Mouse (Mus musculus): Measurements from ENCODE around the gene Arhgef28. TPM values are rescaled to one million over a fixed set of nuclear protein-coding genes. Genes with fewer than 3 reads are reported as not detected.

The Arhgef28 gene
- polyA plus RNA-seq, 1 experiment, result 11.3 TPM

- DNase-seq (ENCODE audit: low read depth), result no peak
- TF ChIP-seq CTCF (IDR thresholded peaks at IDR 0.05; ENCODE audit: borderline replicate concordance, extremely low read depth, insufficient read depth, insufficient read length) (no peak), POLR2A (IDR thresholded peaks at IDR 0.05; ENCODE audit: borderline replicate concordance, extremely low read depth, insufficient read depth, insufficient read length, poor library complexity, severe bottlenecking) (no peak)
Observed at GRCm38 (mm10) chr13:98008588-98008987, 197.7 kb downstream of the Arhgef28 start.

GRCm38 (mm10) chr13:98005611-98006218 lies 200.5 kb downstream of the Arhgef28 start:
- TF ChIP-seq POLR2A (IDR thresholded peaks at IDR 0.05; ENCODE audit: borderline replicate concordance, extremely low read depth, insufficient read depth, insufficient read length, poor library complexity, severe bottlenecking), result no peak
- no peak for TF ChIP-seq CTCF (IDR thresholded peaks at IDR 0.05; ENCODE audit: borderline replicate concordance, extremely low read depth, insufficient read depth, insufficient read length)
- no peak for DNase-seq (ENCODE audit: low read depth)

- DNase-seq (ENCODE audit: low read depth), result peak; percentile 47
Observed at GRCm38 (mm10) chr13:98004647-98005414, 201.4 kb downstream of the Arhgef28 start.

GRCm38 (mm10) chr13:98003690-98004089 lies 202.5 kb downstream of the Arhgef28 start:
- TF ChIP-seq POLR2A (IDR thresholded peaks at IDR 0.05; ENCODE audit: borderline replicate concordance, extremely low read depth, insufficient read depth, insufficient read length, poor library complexity, severe bottlenecking) (no peak), CTCF (IDR thresholded peaks at IDR 0.05; ENCODE audit: borderline replicate concordance, extremely low read depth, insufficient read depth, insufficient read length) (no peak)
- DNase-seq (ENCODE audit: low read depth), result no peak

More at GRCm38 (mm10) chr13:98004647-98005414, 201.4 kb downstream of the Arhgef28 start:
- TF ChIP-seq POLR2A (IDR thresholded peaks at IDR 0.05; ENCODE audit: borderline replicate concordance, extremely low read depth, insufficient read depth, insufficient read length, poor library complexity, severe bottlenecking), result no peak
- TF ChIP-seq CTCF (IDR thresholded peaks at IDR 0.05; ENCODE audit: borderline replicate concordance, extremely low read depth, insufficient read depth, insufficient read length), result no peak

GRCm38 (mm10) chr13:98002598-98002997 lies 203.6 kb downstream of the Arhgef28 start:
- TF ChIP-seq POLR2A (IDR thresholded peaks at IDR 0.05; ENCODE audit: borderline replicate concordance, extremely low read depth, insufficient read depth, insufficient read length, poor library complexity, severe bottlenecking) (no peak), CTCF (IDR thresholded peaks at IDR 0.05; ENCODE audit: borderline replicate concordance, extremely low read depth, insufficient read depth, insufficient read length) (no peak)
- DNase-seq (ENCODE audit: low read depth), result no peak

GRCm38 (mm10) chr13:98002121-98002520 lies 204.1 kb downstream of the Arhgef28 start:
- DNase-seq (ENCODE audit: low read depth), result no peak
- TF ChIP-seq POLR2A (IDR thresholded peaks at IDR 0.05; ENCODE audit: borderline replicate concordance, extremely low read depth, insufficient read depth, insufficient read length, poor library complexity, severe bottlenecking) (no peak), CTCF (IDR thresholded peaks at IDR 0.05; ENCODE audit: borderline replicate concordance, extremely low read depth, insufficient read depth, insufficient read length) (no peak)

- TF ChIP-seq CTCF (IDR thresholded peaks at IDR 0.05; ENCODE audit: borderline replicate concordance, extremely low read depth, insufficient read depth, insufficient read length) (no peak), POLR2A (IDR thresholded peaks at IDR 0.05; ENCODE audit: borderline replicate concordance, extremely low read depth, insufficient read depth, insufficient read length, poor library complexity, severe bottlenecking) (no peak)
- no peak for DNase-seq (ENCODE audit: low read depth)
Observed at GRCm38 (mm10) chr13:98001719-98002118, 204.5 kb downstream of the Arhgef28 start.

GRCm38 (mm10) chr13:98000841-98001240 lies 205.4 kb downstream of the Arhgef28 start:
- no peak for DNase-seq (ENCODE audit: low read depth)
- TF ChIP-seq POLR2A (IDR thresholded peaks at IDR 0.05; ENCODE audit: borderline replicate concordance, extremely low read depth, insufficient read depth, insufficient read length, poor library complexity, severe bottlenecking) (no peak), CTCF (IDR thresholded peaks at IDR 0.05; ENCODE audit: borderline replicate concordance, extremely low read depth, insufficient read depth, insufficient read length) (no peak)

GRCm38 (mm10) chr13:97999130-97999529 lies 207.1 kb downstream of the Arhgef28 start:
- TF ChIP-seq CTCF (IDR thresholded peaks at IDR 0.05; ENCODE audit: borderline replicate concordance, extremely low read depth, insufficient read depth, insufficient read length) (no peak), POLR2A (IDR thresholded peaks at IDR 0.05; ENCODE audit: borderline replicate concordance, extremely low read depth, insufficient read depth, insufficient read length, poor library complexity, severe bottlenecking) (no peak)
- no peak for DNase-seq (ENCODE audit: low read depth)

GRCm38 (mm10) chr13:97998570-97998969 lies 207.7 kb downstream of the Arhgef28 start:
- peak; percentile 66 for DNase-seq (ENCODE audit: low read depth)
- TF ChIP-seq POLR2A (IDR thresholded peaks at IDR 0.05; ENCODE audit: borderline replicate concordance, extremely low read depth, insufficient read depth, insufficient read length, poor library complexity, severe bottlenecking) (no peak), CTCF (IDR thresholded peaks at IDR 0.05; ENCODE audit: borderline replicate concordance, extremely low read depth, insufficient read depth, insufficient read length) (no peak)

- TF ChIP-seq POLR2A (IDR thresholded peaks at IDR 0.05; ENCODE audit: borderline replicate concordance, extremely low read depth, insufficient read depth, insufficient read length, poor library complexity, severe bottlenecking), result no peak
- TF ChIP-seq CTCF (IDR thresholded peaks at IDR 0.05; ENCODE audit: borderline replicate concordance, extremely low read depth, insufficient read depth, insufficient read length), result no peak
- DNase-seq (ENCODE audit: low read depth), result no peak
Observed at GRCm38 (mm10) chr13:97990939-97991338, 215.3 kb downstream of the Arhgef28 start.
